ENCODE assay signal across 8 mouse cellular contexts in genomic region chr16:18127871-18128563, GRCm38 (mm10). TPM values are rescaled to one million over a fixed set of nuclear protein-coding genes. Genes with fewer than 3 reads are reported as not detected.
DNase-seq lines count a peak whose midpoint lies in the region; ATAC-seq and TF ChIP-seq lines count a peak whose summit lies in the region.

No protein-coding gene starts in this region.

- H3K4me3 ChIP-seq in lung, postnatal 0 days (ENCODE audit: low read depth, low read length): peak overlapping the region; percentile 55
- H3K4me3 ChIP-seq in heart, postnatal 0 days (ENCODE audit: low read depth, low read length): peak overlapping the region; percentile 75
- peak overlapping the region; percentile 60 for H3K4me3 ChIP-seq in liver, postnatal 0 days (ENCODE audit: low read depth, low read length)

- H3K4me1 ChIP-seq in lung, postnatal 0 days (ENCODE audit: insufficient read depth, low read depth, low read length): peaks cover 4% of the 10 kb centered on the region; the same call in 1 of the 2 replicates
- no peaks in the 10 kb centered on the region for H3K4me1 ChIP-seq in heart, postnatal 0 days (ENCODE audit: control insufficient read depth, insufficient read depth)
- no peaks in the 10 kb centered on the region; the same call in 1 of the 2 replicates for H3K4me1 ChIP-seq in liver, postnatal 0 days (ENCODE audit: insufficient read depth)

- H3K9me3 ChIP-seq in lung, postnatal 0 days (ENCODE audit: low read length): no peaks in the 10 kb centered on the region
- no peaks in the 10 kb centered on the region for H3K9me3 ChIP-seq in heart, postnatal 0 days (replicated peaks; ENCODE audit: control insufficient read depth, low read length)
- no peaks in the 10 kb centered on the region for H3K9me3 ChIP-seq in liver, postnatal 0 days (ENCODE audit: low read length)

- no peak overlapping the region for H3K9ac ChIP-seq in lung, postnatal 0 days (replicated peaks; ENCODE audit: low read depth)
- peak overlapping the region; percentile 41 for H3K9ac ChIP-seq in heart, postnatal 0 days (replicated peaks; ENCODE audit: low read depth, low read length)
- no peak overlapping the region for H3K9ac ChIP-seq in liver, postnatal 0 days (replicated peaks)

- H3K27ac ChIP-seq in lung, postnatal 0 days (ENCODE audit: low read length): no peak overlapping the region
- H3K27ac ChIP-seq in heart, postnatal 0 days (ENCODE audit: low read depth): no peak overlapping the region
- H3K27ac ChIP-seq in liver, postnatal 0 days (ENCODE audit: low read depth): no peak overlapping the region

- DNase-seq in CD4-positive, CD25-positive, alpha-beta regulatory T cell, adult 2 months (ENCODE audit: low read depth, low spot score): peak; percentile 24
- DNase-seq in lung, postnatal 0 days (ENCODE audit: low spot score): no peak
- DNase-seq in lung, postnatal 4 days: no peak
- DNase-seq in heart, postnatal 0 days (ENCODE audit: low spot score): no peak
- DNase-seq in liver, postnatal 0 days: no peak
- no peak for DNase-seq in adrenal gland, adult 8-10 months
- DNase-seq in frontal cortex, postnatal 10 days (ENCODE audit: low spot score in 2 of 2): no peak

- no peaks in the 10 kb centered on the region for H3K36me3 ChIP-seq in lung, postnatal 0 days (ENCODE audit: insufficient read depth, low read length)
- H3K36me3 ChIP-seq in heart, postnatal 0 days (replicated peaks; ENCODE audit: control insufficient read depth, insufficient read depth, low read length): no peaks in the 10 kb centered on the region
- H3K36me3 ChIP-seq in liver, postnatal 0 days (replicated peaks; ENCODE audit: insufficient read depth, low read length): no peaks in the 10 kb centered on the region

- ATAC-seq in CD4-positive, CD25-positive, alpha-beta regulatory T cell, adult 4 months: no peak
- ATAC-seq in lung, postnatal 0 days: peak; percentile 35
- no peak; the same call in 1 of the 2 replicates for ATAC-seq in heart, postnatal 0 days (ENCODE audit: insufficient read depth, low read depth)
- ATAC-seq in liver, postnatal 0 days: peak; percentile 28

- TF ChIP-seq CTCF in lung, postnatal 0 days (IDR thresholded peaks at IDR 0.05): no peak
- TF ChIP-seq CTCF in heart, postnatal 0 days (IDR thresholded peaks at IDR 0.05; ENCODE audit: low read depth): no peak
- no peak for TF ChIP-seq CTCF in liver, postnatal 0 days (IDR thresholded peaks at IDR 0.05; ENCODE audit: low read depth)

- H3K27me3 ChIP-seq in lung, postnatal 0 days (replicated peaks; ENCODE audit: insufficient read depth, low read length): peaks cover 24% of the 10 kb centered on the region
- peaks cover 39% of the 10 kb centered on the region for H3K27me3 ChIP-seq in heart, postnatal 0 days (ENCODE audit: control insufficient read depth, insufficient read depth, low read length)
- peaks cover 30% of the 10 kb centered on the region for H3K27me3 ChIP-seq in liver, postnatal 0 days (ENCODE audit: insufficient read depth, low read length)

- WGBS in lung, postnatal 0 days: 1% methylated on average over 45 of the region's 52 CpGs
- WGBS in heart, postnatal 0 days: 4% methylated on average over 50 of the region's 52 CpGs
- 3% methylated on average over 50 of the region's 52 CpGs for WGBS in liver, postnatal 0 days (ENCODE audit: insufficient replicate concordance)

- no peak for TF ChIP-seq EP300 in lung, postnatal 0 days (IDR thresholded peaks at IDR 0.05)
- TF ChIP-seq EP300 in heart, postnatal 0 days (IDR thresholded peaks at IDR 0.05; ENCODE audit: low read depth): no peak
- TF ChIP-seq EP300 in liver, postnatal 0 days (IDR thresholded peaks at IDR 0.05; ENCODE audit: low read depth): no peak

- H3K4me2 ChIP-seq in lung, postnatal 0 days (replicated peaks; ENCODE audit: low read depth, low read length): peak overlapping the region; percentile 96
- H3K4me2 ChIP-seq in heart, postnatal 0 days (ENCODE audit: low read depth, low read length): peak overlapping the region; percentile 99
- peak overlapping the region; percentile 84 for H3K4me2 ChIP-seq in liver, postnatal 0 days (ENCODE audit: low read depth, low read length)

RNA-seq across cellular contexts. Expression of gene Rtn4r, which starts 0.6 kb away (rescaled TPM):
- polyA plus RNA-seq in CD4-positive, CD25-positive, alpha-beta regulatory T cell, adult 4 months (2017; shearing (Covaris generic)): not detected
- 0.17 and 0.23 TPM in 2 replicates for polyA plus RNA-seq in lung, postnatal 0 days (2015; fragmentation: Nextera tagmentation; extraction: Ambion mirVana)
- 1.9 and 6.3 TPM in 2 replicates for total RNA-seq in heart, postnatal 0 days (2014; rRNA removed; ENCODE audit: low replicate concordance)
- 0.34 and 1.5 TPM in 2 replicates for polyA plus RNA-seq in heart, postnatal 0 days (2015; fragmentation: Nextera tagmentation; extraction: Ambion mirVana)
- polyA plus RNA-seq in liver, postnatal 0 days (2015; fragmentation: Nextera tagmentation; extraction: Ambion mirVana): 0.15 and 0.21 TPM in 2 replicates
- under 1 TPM in 3 of 4 experiments, not detected in 1; 0.14 to 0.30 (median 0.23) TPM for total RNA-seq in adrenal gland, adult 8-10 months (2022)

RNA-seq across cellular contexts. Expression of gene Prodh, which starts 38.0 kb away (rescaled TPM):
- 10 to 100 TPM in 1 of 2 experiments, 1 to 10 TPM in 1; 5.7 to 11.1 TPM for polyA plus RNA-seq in CD4-positive, CD25-positive, alpha-beta regulatory T cell, adult 4 months (2017; shearing (Covaris generic))
- 10.6 and 11.0 TPM in 2 replicates for polyA plus RNA-seq in lung, postnatal 0 days (2015; fragmentation: Nextera tagmentation; extraction: Ambion mirVana)
- 9.5 and 24.4 TPM in 2 replicates for total RNA-seq in heart, postnatal 0 days (2014; rRNA removed; ENCODE audit: low replicate concordance)
- 4.2 and 5.5 TPM in 2 replicates for polyA plus RNA-seq in heart, postnatal 0 days (2015; fragmentation: Nextera tagmentation; extraction: Ambion mirVana)
- 2.9 and 3.0 TPM in 2 replicates for polyA plus RNA-seq in liver, postnatal 0 days (2015; fragmentation: Nextera tagmentation; extraction: Ambion mirVana)
- 10 to 100 TPM; 24.3 to 64.6 (median 44.3) TPM for total RNA-seq in adrenal gland, adult 8-10 months (2022)

Comparison
In these comparisons a context has a peak if more than half of its experiments do, and no peak if none do; other contexts are left out.
1. ATAC-seq: peak in lung, postnatal 0 days (single experiment) and liver, postnatal 0 days (single experiment); none in CD4-positive, CD25-positive, alpha-beta regulatory T cell, adult 4 months (single experiment) and heart, postnatal 0 days (single experiment).
2. Peak in every context shown above with its lines, with median percentiles within 50 percentile points of each other: H3K4me2 ChIP-seq and H3K4me3 ChIP-seq.